Comparison of ENCODE assay signal across 7 mouse cellular contexts in genomic region chr1:39534831-39535230, GRCm38 (mm10). TPM values are rescaled to one million over a fixed set of nuclear protein-coding genes. Genes with fewer than 3 reads are reported as not detected.
DNase-seq lines count a peak whose midpoint lies in the region; ATAC-seq and TF ChIP-seq lines count a peak whose summit lies in the region.

TSS of gene Cnot11 (plus strand) at chr1:39534992.

- peaks cover 5% of the 10 kb centered on the region for H3K9me3 ChIP-seq in CH12.LX (replicated peaks; ENCODE audit: low read length)
- no peaks in the 10 kb centered on the region for H3K9me3 ChIP-seq in forebrain, embryonic 12.5 days
- H3K9me3 ChIP-seq in limb, embryonic 13.5 days: 0 out of 2 replicates have a peak, but pooled peaks cover 2% of the 10 kb centered on the region

- dilution Hi-C loops in CH12.LX (cut with MboI; ENCODE audit: extremely low pct_ligation_motif_present, extremely low pct_unique_long_range_greater_than_20kb, low sequenced_read_pairs): no loop called here

- TF ChIP-seq POLR2A in CH12.LX (IDR thresholded peaks at IDR 0.05; ENCODE audit: low read depth, low read length): no peak
- no peak for TF ChIP-seq POLR2A in olfactory bulb, adult 2 months (IDR thresholded peaks at IDR 0.05; ENCODE audit: insufficient read depth, low read depth, low read length)

- no peaks in the 10 kb centered on the region for H3K27me3 ChIP-seq in C2C12 (ENCODE audit: control insufficient read depth, insufficient read depth, insufficient read length)
- peaks cover 8% of the 10 kb centered on the region for H3K27me3 ChIP-seq in CH12.LX (replicated peaks)
- no peaks in the 10 kb centered on the region for H3K27me3 ChIP-seq in forebrain, embryonic 12.5 days
- H3K27me3 ChIP-seq in limb, embryonic 13.5 days: no peaks in the 10 kb centered on the region

- peaks cover 23% of the 10 kb centered on the region for H3K36me3 ChIP-seq in C2C12 (ENCODE audit: control insufficient read depth, insufficient read depth)
- H3K36me3 ChIP-seq in CH12.LX (replicated peaks in 1 of 2; ENCODE audit: control insufficient read depth in 1 of 2, insufficient read depth in 1 of 2, low read length in 1 of 2): peaks cover 17 to 26% of the 10 kb centered on the region in 2 experiments
- H3K36me3 ChIP-seq in forebrain, embryonic 12.5 days (replicated peaks): peaks cover 19% of the 10 kb centered on the region
- H3K36me3 ChIP-seq in limb, embryonic 13.5 days: peaks cover 22% of the 10 kb centered on the region

- TF ChIP-seq CTCF in C2C12 (IDR thresholded peaks at IDR 0.05; ENCODE audit: control insufficient read depth, insufficient read depth, insufficient read length): no peak
- TF ChIP-seq CTCF in CH12.LX (conservative IDR thresholded peaks at IDR 0.05 in 1 of 2, IDR thresholded peaks at IDR 0.05 in 1 of 2; ENCODE audit: low read depth in 2 of 2, low read length in 2 of 2): no peak
- no peak for TF ChIP-seq CTCF in olfactory bulb, adult 2 months (IDR thresholded peaks at IDR 0.05; ENCODE audit: insufficient read depth, low read depth, low read length)

- H3K79me2 ChIP-seq in C2C12 (ENCODE audit: control insufficient read depth, insufficient read depth): peaks cover 36% of the 10 kb centered on the region
- peaks cover 20% of the 10 kb centered on the region for H3K79me2 ChIP-seq in CH12.LX (replicated peaks; ENCODE audit: control insufficient read depth, extremely low read depth, insufficient read depth, poor library complexity, severe bottlenecking)

- intact Hi-C loops in heart, postnatal 36 days (cut with DNase I): loop anchor here (5.0 kb wide), 1 partner anchor 42 kb away; the partner anchor contains the start of gene Rnf149

- no peak for TF ChIP-seq RAD21 in CH12.LX (IDR thresholded peaks at IDR 0.05; ENCODE audit: low read depth, low read length)

- in situ Hi-C loops in CH12.LX (cut with MboI; ENCODE audit: low pct_ligation_motif_present, low pct_unique_long_range_greater_than_20kb, low sequenced_read_pairs): no loop called here

- peaks cover 0 to 19% of the 10 kb centered on the region in 2 experiments; a peak in 3 of 4 replicates for H3K4me1 ChIP-seq in CH12.LX (ENCODE audit: control insufficient read depth in 1 of 2, insufficient read depth in 2 of 2)
- peaks cover 13% of the 10 kb centered on the region for H3K4me1 ChIP-seq in forebrain, embryonic 12.5 days
- peaks cover 14% of the 10 kb centered on the region for H3K4me1 ChIP-seq in limb, embryonic 13.5 days
- H3K4me1 ChIP-seq in olfactory bulb, adult 2 months (ENCODE audit: control insufficient read depth, insufficient read depth, low read length): peaks cover 14% of the 10 kb centered on the region

- H3K27ac ChIP-seq in CH12.LX (ENCODE audit: insufficient read depth, low read depth): peak within 1 kb of the TSS; percentile 76
- H3K27ac ChIP-seq in forebrain, embryonic 12.5 days: peak within 1 kb of the TSS; percentile 94
- H3K27ac ChIP-seq in limb, embryonic 13.5 days: peak within 1 kb of the TSS; percentile 91
- H3K27ac ChIP-seq in olfactory bulb, adult 2 months (ENCODE audit: insufficient read depth, low read depth, low read length): peak within 1 kb of the TSS; percentile 65

- H3K9ac ChIP-seq in CH12.LX (ENCODE audit: insufficient read depth, low read depth): peak within 1 kb of the TSS; percentile 91
- H3K9ac ChIP-seq in forebrain, embryonic 12.5 days: peak within 1 kb of the TSS; percentile 98
- H3K9ac ChIP-seq in limb, embryonic 13.5 days: peak within 1 kb of the TSS; percentile 95

- DNase-seq in CH12.LX (ENCODE audit: extremely low read depth): no peak
- DNase-seq in heart, postnatal 36 days: no peak
- DNase-seq in testis, postnatal 14 days (ENCODE audit: low spot score): no peak

- WGBS in forebrain, embryonic 12.5 days: 37% methylated on average over 13 of the region's 13 CpGs
- WGBS in limb, embryonic 13.5 days: 32% methylated on average over 13 of the region's 13 CpGs
- 29% methylated on average over 13 of the region's 13 CpGs for WGBS in olfactory bulb, adult 2 months

- H3K4me3 ChIP-seq in C2C12 (ENCODE audit: insufficient read depth, poor library complexity, severe bottlenecking) (peak within 1 kb of the TSS; percentile 89), CH12.LX (replicated peaks in 1 of 3; ENCODE audit: low read depth in 2 of 3, low read length in 2 of 3, poor library complexity in 1 of 3) (peak within 1 kb of the TSS; percentile 74 to 97 (median 89))
- peak within 1 kb of the TSS; percentile 97 for H3K4me3 ChIP-seq in forebrain, embryonic 12.5 days (replicated peaks)
- peak within 1 kb of the TSS; percentile 98 for H3K4me3 ChIP-seq in limb, embryonic 13.5 days
- H3K4me3 ChIP-seq in olfactory bulb, adult 2 months (ENCODE audit: insufficient read depth, low read depth, low read length): peak within 1 kb of the TSS; percentile 61

- TF ChIP-seq EP300 in CH12.LX (IDR thresholded peaks at IDR 0.05; ENCODE audit: low read length): no peak

- H3ac ChIP-seq in C2C12 (ENCODE audit: control insufficient read depth, insufficient read length, low read depth): peak within 1 kb of the TSS; percentile 99

- ATAC-seq in forebrain, embryonic 12.5 days (ENCODE audit: low FRiP score): no peak
- ATAC-seq in limb, embryonic 13.5 days (ENCODE audit: low FRiP score, low read depth): no peak

- H3K79me3 ChIP-seq in C2C12 (ENCODE audit: low read depth): peaks cover 23% of the 10 kb centered on the region

- H3K4me2 ChIP-seq in CH12.LX (ENCODE audit: insufficient read depth, low read depth, poor library complexity, severe bottlenecking): peak within 1 kb of the TSS; percentile 35
- H3K4me2 ChIP-seq in forebrain, embryonic 12.5 days: peak within 1 kb of the TSS; percentile 90
- peak within 1 kb of the TSS; percentile 85 for H3K4me2 ChIP-seq in limb, embryonic 13.5 days (replicated peaks)

TF ChIP-seq in C2C12, 6 proteins besides CTCF, POLR2A, EP300 and RAD21:
- no peak for TF ChIP-seq FOSL1 (IDR thresholded peaks at IDR 0.05; ENCODE audit: insufficient read depth, low read length, poor library complexity, severe bottlenecking)
- TF ChIP-seq MAX (IDR thresholded peaks at IDR 0.05): no peak
- TF ChIP-seq USF1 (IDR thresholded peaks at IDR 0.05; ENCODE audit: low read depth): no peak
- no peak for TF ChIP-seq MYOD1 (IDR thresholded peaks at IDR 0.05; ENCODE audit: control insufficient read depth, insufficient read length, low read depth)
- TF ChIP-seq CEBPB (IDR thresholded peaks at IDR 0.05; ENCODE audit: low read depth): no peak
- no peak for TF ChIP-seq MYOG (IDR thresholded peaks at IDR 0.05; ENCODE audit: control insufficient read depth, extremely low read depth, insufficient read length)
TF ChIP-seq in C2C12: peak in this region for 0.

TF ChIP-seq in CH12.LX, 34 proteins besides CTCF, POLR2A, EP300 and RAD21:
- TF ChIP-seq ZMIZ1 (IDR thresholded peaks at IDR 0.05; ENCODE audit: low read depth, low read length) (no peak), JUND (conservative IDR thresholded peaks at IDR 0.05; ENCODE audit: low read depth, low read length) (no peak), MAX (IDR thresholded peaks at IDR 0.05; ENCODE audit: low read length) (no peak)

RNA-seq across cellular contexts. Expression of gene Cnot11, which starts in this region (rescaled TPM):
- polyA plus RNA-seq in C2C12 (2012; fragmentation: generic; extraction: Trizol): 20.4 TPM
- 15.3 and 17.8 TPM in 2 replicates for total RNA-seq in CH12.LX (2012; rRNA removed)
- 28.6 and 31.8 TPM in 2 replicates for total RNA-seq in CH12.LX (2014; rRNA removed)
- 29.9 and 34.9 TPM in 2 replicates for polyA plus RNA-seq in CH12.LX (2012; ENCODE audit: insufficient read length, low read depth)
- polyA plus RNA-seq in forebrain, embryonic 12.5 days (2016; fragmentation: Nextera tagmentation; extraction: Ambion mirVana): 23.1 and 24.1 TPM in 2 replicates
- total RNA-seq in heart, postnatal 36 days (2021): 10 to 100 TPM; 13.8 to 14.7 TPM
- polyA plus RNA-seq in limb, embryonic 13.5 days (2015; fragmentation: Nextera tagmentation; extraction: Ambion mirVana): 22.9 and 23.2 TPM in 2 replicates
- polyA plus RNA-seq in olfactory bulb, adult 2 months (2012; ENCODE audit: insufficient read depth, insufficient read length, low replicate concordance, missing spikeins): not detected in 2 replicates

Comparison
In these comparisons a context has a peak if more than half of its experiments do, and no peak if none do; other contexts are left out.
1. H3K4me2 ChIP-seq: peak in every context shown above with its lines; median percentile 90 in forebrain, embryonic 12.5 days; 85 in limb, embryonic 13.5 days; 35 in CH12.LX.